Mouse (Mus musculus) olfactory bulb, adult 2 months (tissue): ENCODE results near the gene C9orf72. TPM values are rescaled to one million over a fixed set of nuclear protein-coding genes. Genes with fewer than 3 reads are reported as not detected.

Experiments
- H3K27ac ChIP-seq: fragments of 200-500 bp; 2 replicates; pipeline ENCODE4 v1.5.1; 2012; ENCODE audit warnings: low read depth, low read length; ENCODE audit not compliant: insufficient read depth
- H3K4me1 ChIP-seq: fragments of 200-500 bp; 2 replicates; pipeline ENCODE4 v1.6.1; 2012; ENCODE audit warnings: low read length; ENCODE audit not compliant: control insufficient read depth, insufficient read depth
- H3K4me3 ChIP-seq: fragments of 200-500 bp; 2 replicates; pipeline ENCODE4 v1.5.1; 2012; ENCODE audit warnings: mild to moderate bottlenecking, low read depth, low read length, moderate library complexity; ENCODE audit not compliant: insufficient read depth
- CTCF ChIP-seq: fragments of 200-500 bp; IDR thresholded peaks from 2 replicates; pipeline ENCODE4 v1.5.1; 2012; ENCODE audit warnings: low read depth, mild to moderate bottlenecking, low read length, moderate library complexity; ENCODE audit not compliant: insufficient read depth
- POLR2A ChIP-seq: fragments of 200-500 bp; IDR thresholded peaks from 2 replicates; pipeline ENCODE4 v1.6.1; 2012; ENCODE audit warnings: mild to moderate bottlenecking, low read depth, low read length, moderate library complexity; ENCODE audit not compliant: insufficient read depth
- WGBS: fragments of 180-500 bp; shearing (Covaris S2); methylation state at CpG from one replicate; pipeline ENCODE4 v1.1.7; 2018; 5-methylcytosine and 5-hydroxymethylcytosine counted together
- polyA plus RNA-seq: library from polyadenylated mRNA; stranded (reverse); fragments of >200 nt; gene quantifications from 2 replicates; pipeline ENCODE4 v1.2.4, GENCODE M21; 2012; ENCODE audit warnings: low replicate concordance; ENCODE audit not compliant: missing spikeins, insufficient read depth, insufficient read length

Gene C9orf72
- polyA plus RNA-seq, 1 experiment = not detected

- Histone ChIP-seq H3K4me1 (no peaks in the 10 kb centered on the region), H3K27ac (no peak overlapping the region), H3K4me3 (no peak overlapping the region)
- 43% methylated on average over 7 of the region's 7 CpGs for WGBS
- no peak for TF ChIP-seq POLR2A
- no peak for TF ChIP-seq CTCF
These were observed 33.2 kb downstream of the C9orf72 start for GRCm38 (mm10) chr4:35192725-35193124.

GRCm38 (mm10) chr4:35189794-35190193, 36.2 kb downstream of the C9orf72 start:
- no peak overlapping the region for H3K4me3 ChIP-seq
- no peaks in the 10 kb centered on the region for H3K4me1 ChIP-seq
- WGBS = 77% methylated on average over 5 of the region's 5 CpGs
- no peak for TF ChIP-seq CTCF
- TF ChIP-seq POLR2A = no peak
- no peak overlapping the region for H3K27ac ChIP-seq

GRCm38 (mm10) chr4:35187617-35188326, 38.2 kb downstream of the C9orf72 start:
- TF ChIP-seq POLR2A (no peak), CTCF (no peak)

GRCm38 (mm10) chr4:35177926-35178645, 47.9 kb downstream of the C9orf72 start:
- Histone ChIP-seq H3K27ac (no peak overlapping the region), H3K4me3 (no peak overlapping the region), H3K4me1 (no peaks in the 10 kb centered on the region)
- 80% methylated on average over 12 of the region's 12 CpGs for WGBS
- TF ChIP-seq CTCF (no peak), POLR2A (no peak)

More at GRCm38 (mm10) chr4:35187617-35188326, 38.2 kb downstream of the C9orf72 start:
- H3K4me1 ChIP-seq = no peaks in the 10 kb centered on the region
- H3K27ac ChIP-seq = no peak overlapping the region
- WGBS = 95% methylated on average over 8 of the region's 8 CpGs
- H3K4me3 ChIP-seq = no peak overlapping the region

GRCm38 (mm10) chr4:35175566-35175965, 50.4 kb downstream of the C9orf72 start:
- Histone ChIP-seq H3K27ac (no peak overlapping the region), H3K4me3 (no peak overlapping the region), H3K4me1 (no peaks in the 10 kb centered on the region)
- WGBS = 97% methylated on average over 2 of the region's 2 CpGs
- TF ChIP-seq POLR2A (no peak), CTCF (no peak)

GRCm38 (mm10) chr4:35173551-35173950, 52.4 kb downstream of the C9orf72 start:
- WGBS = 73% methylated on average over 1 of the region's 1 CpGs
- no peak for TF ChIP-seq CTCF
- TF ChIP-seq POLR2A = no peak
- H3K4me3 ChIP-seq = no peak overlapping the region
- H3K4me1 ChIP-seq = no peaks in the 10 kb centered on the region
- no peak overlapping the region for H3K27ac ChIP-seq

- no peak overlapping the region for H3K27ac ChIP-seq
- TF ChIP-seq POLR2A (no peak), CTCF (no peak)
- H3K4me1 ChIP-seq = no peaks in the 10 kb centered on the region
- 94% methylated on average over 2 of the region's 2 CpGs for WGBS
- no peak overlapping the region for H3K4me3 ChIP-seq
These were observed 53.5 kb downstream of the C9orf72 start for GRCm38 (mm10) chr4:35172471-35172870.

- Histone ChIP-seq H3K4me3 (no peak overlapping the region), H3K4me1 (no peaks in the 10 kb centered on the region), H3K27ac (no peak overlapping the region)
- no peak for TF ChIP-seq CTCF
- TF ChIP-seq POLR2A = no peak
- 44% methylated on average over 13 of the region's 13 CpGs for WGBS
These were observed 56.3 kb downstream of the C9orf72 start for GRCm38 (mm10) chr4:35169571-35170125.

- WGBS = 85% methylated on average over 5 of the region's 5 CpGs
These were observed 58.1 kb downstream of the C9orf72 start for GRCm38 (mm10) chr4:35167855-35168254.

More at GRCm38 (mm10) chr4:35167855-35168254, 58.1 kb downstream of the C9orf72 start:
- Histone ChIP-seq H3K27ac (no peak overlapping the region), H3K4me3 (no peak overlapping the region), H3K4me1 (no peaks in the 10 kb centered on the region)
- no peak for TF ChIP-seq CTCF
- TF ChIP-seq POLR2A = no peak
